Mouse (Mus musculus) neural tube, embryonic 14.5 days (tissue): ENCODE data around the gene Slc29a1. TPM values are rescaled to one million over a fixed set of nuclear protein-coding genes. Genes with fewer than 3 reads are reported as not detected.

ENCODE experiments used
- polyA plus RNA-seq: library from polyadenylated mRNA; unstranded; fragments of >200 nt; fragmentation: Nextera tagmentation; extraction: Ambion mirVana; gene quantifications from 2 replicates; pipeline ENCODE4 v1.2.1, GENCODE M21; 2014

Slc29a1 gene
- polyA plus RNA-seq, 1 experiment from 2014 or later: 29.1 TPM

Other genes with a start within 250 kb of the Slc29a1 start
- gene Cdc5l, start 165.9 kb downstream of the Slc29a1 start, polyA plus RNA-seq: 68.9 and 69.1 TPM in 2 replicates
- gene Spats1, start 124.2 kb downstream of the Slc29a1 start, polyA plus RNA-seq: 2.6 and 2.8 TPM in 2 replicates
- gene Aars2, start 92.8 kb downstream of the Slc29a1 start, polyA plus RNA-seq: 14.0 and 15.3 TPM in 2 replicates
- gene Tcte1, start 76.2 kb downstream of the Slc29a1 start, polyA plus RNA-seq: 3.2 and 4.2 TPM in 2 replicates
- 14.3 and 15.0 TPM in 2 replicates for gene Tmem151b, start 49.9 kb downstream of the Slc29a1 start, polyA plus RNA-seq
- 4.2 and 4.9 TPM in 2 replicates for gene Nfkbie, start 43.9 kb downstream of the Slc29a1 start, polyA plus RNA-seq
- 72.2 and 79.3 TPM in 2 replicates for gene Slc35b2, start 35.7 kb downstream of the Slc29a1 start, polyA plus RNA-seq
- gene Hsp90ab1, start 26.3 kb downstream of the Slc29a1 start, polyA plus RNA-seq: 1,278 and 1,406 TPM in 2 replicates
- gene Mymx, start 2.5 kb upstream of the Slc29a1 start, polyA plus RNA-seq: 0.44 and 1.0 TPM in 2 replicates
- gene Capn11, start 59.7 kb upstream of the Slc29a1 start, polyA plus RNA-seq: 3.4 TPM in 1 of 2 replicates, not detected in the other
- gene Mrpl14, start 86.7 kb upstream of the Slc29a1 start, polyA plus RNA-seq: 110 and 129 TPM in 2 replicates
- 108 and 117 TPM in 2 replicates for gene Tmem63b, start 87.3 kb upstream of the Slc29a1 start, polyA plus RNA-seq
- gene 1600014C23Rik, start 134.2 kb upstream of the Slc29a1 start, polyA plus RNA-seq: not detected in 2 replicates